Mouse (Mus musculus) heart, embryonic 14.5 days (tissue): ENCODE results near the gene Olfr1438-ps1. TPM values are rescaled to one million over a fixed set of nuclear protein-coding genes. Genes with fewer than 3 reads are reported as not detected.
"Not testable (repeated sequence)": the region's sequence is repeated elsewhere in the genome, so short reads cannot be mapped to it uniquely, and the experiment has no call there.

Experiments used
- ATAC-seq: fragments of 200-750 bp; cut with Nextera tagmentation; 2 replicates; pipeline ENCODE4 v1.8.0; 2017; ENCODE audit warnings: low read depth, moderate TSS enrichment; ENCODE audit not compliant: insufficient number of reproducible peaks, insufficient read depth, low FRiP score
- H3K27ac ChIP-seq, 2 experiments: fragments of 200-500 bp in 1 of 2; fragments of 300-500 bp in 1 of 2; sonication (generic) in 1 of 2; replicated peaks in 1 of 2; 2 replicates each; pipeline ENCODE4 v1.5.1; 2012 to 2014; ENCODE audit warnings: low read depth in 2 of 2, low read length in 2 of 2, control low read depth in 1 of 2, mild to moderate bottlenecking in 1 of 2, mixed read lengths in 1 of 2; ENCODE audit not compliant: control insufficient read depth in 1 of 2, insufficient read depth in 1 of 2
- H3K27me3 ChIP-seq: fragments of 300-500 bp; sonication (generic); 2 replicates; pipeline ENCODE4 v1.6.1; 2014; ENCODE audit warnings: mild to moderate bottlenecking, low read length, control low read depth; ENCODE audit not compliant: control insufficient read depth, insufficient read depth
- H3K36me3 ChIP-seq: fragments of 300-500 bp; sonication (generic); 2 replicates; pipeline ENCODE4 v1.6.1; 2014; ENCODE audit warnings: mild to moderate bottlenecking, control low read depth, low read length, mixed read lengths; ENCODE audit not compliant: control insufficient read depth, insufficient read depth
- H3K4me1 ChIP-seq, 2 experiments: fragments of 200-500 bp in 1 of 2; fragments of 300-500 bp in 1 of 2; sonication (generic) in 1 of 2; 2 replicates each; pipeline ENCODE4 v1.6.1; 2012 to 2014; ENCODE audit warnings: low read length in 2 of 2, control low read depth in 1 of 2, mixed read lengths in 1 of 2; ENCODE audit not compliant: control insufficient read depth in 2 of 2, insufficient read depth in 2 of 2
- H3K4me2 ChIP-seq: fragments of 300-500 bp; sonication (generic); 2 replicates; pipeline ENCODE4 v1.6.1; 2014; ENCODE audit warnings: mild to moderate bottlenecking, low read length
- H3K4me3 ChIP-seq, 2 experiments: fragments of 200-500 bp in 1 of 2; fragments of 300-500 bp in 1 of 2; sonication (generic) in 1 of 2; 2 replicates each; pipeline ENCODE4 v1.5.1; 2012 to 2014; ENCODE audit warnings: low read length in 2 of 2, mild to moderate bottlenecking in 2 of 2, control low read depth in 1 of 2, low read depth in 1 of 2, moderate library complexity in 1 of 2; ENCODE audit not compliant: control insufficient read depth in 1 of 2, insufficient read depth in 1 of 2
- H3K9ac ChIP-seq: fragments of 300-500 bp; sonication (generic); 2 replicates; pipeline ENCODE4 v1.6.1; 2014; ENCODE audit warnings: mild to moderate bottlenecking, low read length
- H3K9me3 ChIP-seq: fragments of 300-500 bp; sonication (generic); 2 replicates; pipeline ENCODE4 v1.6.1; 2016; ENCODE audit warnings: low read length, control low read depth; ENCODE audit not compliant: control insufficient read depth
- WGBS: fragments of 180-500 bp; shearing (Covaris S2); extraction: QIAGEN DNeasy Blood & Tissue Kit; methylation state at CpG from one replicate; pipeline ENCODE4 v1.1.7; 2014; 5-methylcytosine and 5-hydroxymethylcytosine counted together
- polyA plus RNA-seq: library from polyadenylated mRNA; unstranded; fragments of >200 nt; fragmentation: Nextera tagmentation; extraction: Ambion mirVana; gene quantifications from 2 replicates; pipeline ENCODE4 v1.2.1, GENCODE M21; 2014

Olfr1438-ps1 gene
- polyA plus RNA-seq = not detected in 2 replicates

GRCm38 (mm10) chr19:12335810-12336209, at the start of gene Olfr1438-ps1:
Olfr1438-ps1 (minus strand) TSS chr19:12335910.
- H3K27ac ChIP-seq = no peak within 1 kb of the TSS
- no peak within 1 kb of the TSS for H3K4me2 ChIP-seq
- 79% methylated on average over 3 of the region's 3 CpGs for WGBS
- no peak within 1 kb of the TSS for H3K9ac ChIP-seq
- no peak within 1 kb of the TSS for H3K4me3 ChIP-seq
- ATAC-seq = no peak
- H3K36me3 ChIP-seq = no peaks in the 10 kb centered on the region
- H3K4me1 ChIP-seq = no peaks in the 10 kb centered on the region
- no peaks in the 10 kb centered on the region for H3K9me3 ChIP-seq
- H3K27me3 ChIP-seq = no peaks in the 10 kb centered on the region

- Histone ChIP-seq H3K4me1 (no peaks in the 10 kb centered on the region), H3K27ac (no peak overlapping the region), H3K4me3 (no peak overlapping the region), H3K9me3 (no peaks in the 10 kb centered on the region), H3K36me3 (no peaks in the 10 kb centered on the region), H3K9ac (no peak overlapping the region), H3K27me3 (no peaks in the 10 kb centered on the region), H3K4me2 (no peak overlapping the region)
- WGBS = 65% methylated on average over 2 of the region's 2 CpGs
- ATAC-seq = no peak
Measured at GRCm38 (mm10) chr19:12374465-12375025, 38.8 kb upstream of the Olfr1438-ps1 start.

GRCm38 (mm10) chr19:12373004-12373403, 37.3 kb upstream of the Olfr1438-ps1 start:
- H3K36me3 ChIP-seq = no peaks in the 10 kb centered on the region
- H3K9me3 ChIP-seq = no peaks in the 10 kb centered on the region
- no peak for ATAC-seq
- 60% methylated on average over 3 of the region's 3 CpGs for WGBS
- H3K4me2 ChIP-seq = no peak overlapping the region
- no peaks in the 10 kb centered on the region for H3K27me3 ChIP-seq
- no peak overlapping the region for H3K9ac ChIP-seq
- H3K4me1 ChIP-seq = no peaks in the 10 kb centered on the region
- no peak overlapping the region for H3K27ac ChIP-seq
- H3K4me3 ChIP-seq = no peak overlapping the region

- Histone ChIP-seq H3K27me3 (no peaks in the 10 kb centered on the region), H3K27ac (no peak within 1 kb of the TSS), H3K9me3 (no peaks in the 10 kb centered on the region), H3K4me2 (no peak within 1 kb of the TSS), H3K4me1 (no peaks in the 10 kb centered on the region), H3K4me3 (no peak within 1 kb of the TSS), H3K9ac (no peak within 1 kb of the TSS), H3K36me3 (no peaks in the 10 kb centered on the region)
- no peak for ATAC-seq
- WGBS = 86% methylated on average over 2 of the region's 2 CpGs
Measured at GRCm38 (mm10) chr19:12325001-12325400, 10.7 kb downstream of the Olfr1438-ps1 start, which contains the start of gene Olfr1437. Olfr1437 (minus strand) TSS chr19:12325101.

- not testable (repeated sequence) for H3K9ac ChIP-seq, H3K4me1 ChIP-seq, H3K36me3 ChIP-seq, H3K9me3 ChIP-seq, ATAC-seq, H3K4me2 ChIP-seq, H3K27ac ChIP-seq, H3K27me3 ChIP-seq, H3K4me3 ChIP-seq
- WGBS = 48% methylated on average over 1 of the region's 1 CpGs
Measured at GRCm38 (mm10) chr19:12299030-12299429, 36.7 kb downstream of the Olfr1438-ps1 start, which contains the start of gene Olfr1436. Olfr1436 (minus strand) TSS chr19:12299130.

- Histone ChIP-seq H3K27me3 (no peaks in the 10 kb centered on the region), H3K36me3 (no peaks in the 10 kb centered on the region), H3K9me3 (no peaks in the 10 kb centered on the region), H3K9ac (no peak overlapping the region), H3K4me3 (no peak overlapping the region), H3K27ac (no peak overlapping the region), H3K4me1 (no peaks in the 10 kb centered on the region), H3K4me2 (no peak overlapping the region)
- no peak for ATAC-seq
Measured at GRCm38 (mm10) chr19:12292979-12293378, 42.7 kb downstream of the Olfr1438-ps1 start.

- H3K9ac ChIP-seq = no peak within 1 kb of the TSS
- H3K27me3 ChIP-seq = no peaks in the 10 kb centered on the region
- WGBS = 59% methylated on average over 2 of the region's 2 CpGs
- no peaks in the 10 kb centered on the region for H3K36me3 ChIP-seq
- no peaks in the 10 kb centered on the region for H3K9me3 ChIP-seq
- no peaks in the 10 kb centered on the region for H3K4me1 ChIP-seq
- no peak within 1 kb of the TSS for H3K4me2 ChIP-seq
- no peak within 1 kb of the TSS for H3K27ac ChIP-seq
- no peak within 1 kb of the TSS for H3K4me3 ChIP-seq
- ATAC-seq = no peak
Measured at GRCm38 (mm10) chr19:12279554-12279953, 56.2 kb downstream of the Olfr1438-ps1 start, which contains the start of gene Olfr1434. Olfr1434 (plus strand) TSS chr19:12279854.
